Mouse (Mus musculus): Measurements from ENCODE around the gene Clcn1. TPM values are rescaled to one million over a fixed set of nuclear protein-coding genes. Genes with fewer than 3 reads are reported as not detected.

The Clcn1 gene
- total RNA-seq, 2 experiments from 2014 or later = 2.4 to 6.2 TPM

DNA sequence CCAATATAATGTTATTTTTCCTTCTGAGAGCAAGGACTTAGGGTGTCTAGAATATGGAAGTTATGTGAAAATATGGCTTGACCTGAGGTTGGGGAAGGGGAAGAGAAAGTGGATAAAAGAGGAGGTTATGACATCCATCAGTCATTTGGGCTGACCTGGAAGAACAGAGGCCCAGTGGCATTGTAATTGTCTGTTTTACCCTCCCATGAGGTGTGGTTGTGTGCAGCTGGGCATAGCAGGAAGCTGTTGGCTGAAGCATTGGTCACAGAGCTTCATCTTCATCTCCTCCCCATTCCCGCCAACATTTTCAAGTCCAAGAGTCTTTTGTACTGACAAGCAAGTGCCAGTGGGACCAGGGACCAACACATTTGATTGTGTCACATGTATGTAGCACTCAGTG, 57.8 kb downstream of the Clcn1 start:
- DNase-seq (ENCODE audit: low spot score in 2 of 2) = no peak
- intact Hi-C loops (cut with DNase I) = no loop called here

DNA sequence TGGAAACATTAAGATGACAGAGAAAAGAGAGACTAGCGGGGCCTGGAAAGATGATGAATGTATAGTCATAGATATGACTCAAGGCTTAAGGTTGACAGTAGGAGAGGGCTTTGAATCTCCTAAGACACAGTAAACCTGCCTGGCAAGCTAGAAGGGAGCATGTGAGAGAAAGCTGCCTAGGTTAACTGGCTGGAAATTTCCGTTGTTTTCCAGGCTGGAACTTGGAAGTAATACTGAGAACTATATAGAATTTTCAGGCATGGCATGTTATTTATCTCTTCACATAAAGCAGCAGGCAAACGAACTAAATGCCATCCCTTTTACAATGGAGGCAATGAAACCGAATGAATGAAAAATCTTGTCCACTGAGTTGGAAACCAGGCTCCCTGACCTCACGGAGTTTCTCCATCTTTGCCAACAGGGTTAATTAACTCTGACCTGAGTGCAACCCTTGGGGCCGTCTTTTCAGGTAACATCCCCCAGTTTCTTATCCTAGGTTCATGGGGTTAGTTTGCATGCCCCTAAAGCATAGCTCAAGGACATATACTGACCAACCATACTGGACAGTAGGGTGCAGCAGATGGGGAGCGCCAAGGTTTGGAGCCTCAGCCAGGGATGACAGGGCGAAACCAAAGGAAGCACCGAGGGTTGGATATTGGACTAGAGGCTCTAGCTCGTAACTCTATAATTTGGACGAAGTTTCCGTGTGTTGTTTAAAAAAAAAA, 62.0 kb downstream of the Clcn1 start:
- no peak for DNase-seq (ENCODE audit: low spot score in 2 of 2)
- intact Hi-C loops (cut with DNase I) = loop anchor here (1.0 to 2.0 kb wide), 3 partner anchors 24 to 31 kb away; partner anchors contain the start of genes Epha1 and Fam131b

DNA sequence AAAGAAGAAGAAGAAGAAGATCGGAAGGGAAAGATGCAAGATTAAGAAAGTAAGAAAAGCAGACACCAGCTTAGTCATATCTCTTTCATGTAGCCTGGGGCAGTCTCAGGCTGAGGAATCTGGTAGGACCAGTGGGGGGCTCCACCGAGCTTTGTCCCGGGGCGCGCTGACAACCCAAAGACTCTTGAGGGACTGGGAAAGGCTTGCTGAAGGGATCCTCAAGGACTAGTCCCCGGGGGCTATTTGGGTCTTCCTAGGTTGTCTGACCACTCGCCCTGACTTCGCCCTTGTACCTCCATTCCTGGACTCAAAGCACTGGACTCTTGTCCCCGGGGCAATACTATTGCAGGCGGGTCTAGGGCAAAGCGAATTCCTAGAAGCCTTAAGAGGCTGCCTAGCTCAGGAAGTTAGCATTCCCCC, 62.5 kb downstream of the Clcn1 start:
- DNase-seq (ENCODE audit: low spot score in 2 of 2) = peak; percentile 57 to 74
- intact Hi-C loops (cut with DNase I) = loop anchor here (1.0 to 2.0 kb wide), 3 partner anchors 24 to 30 kb away; partner anchors contain the start of genes Epha1 and Fam131b

GRCm38 (mm10) chr6:42349426-42350020, 63.0 kb downstream of the Clcn1 start, which contains the start of gene Zyx:
Zyx (plus strand) TSS chr6:42349630.
- DNase-seq (ENCODE audit: low spot score in 2 of 2) = peak; percentile 82 to 83
- intact Hi-C loops (cut with DNase I) = loop anchor here (1.0 to 2.0 kb wide), 3 partner anchors 23 to 30 kb away; partner anchors contain the start of genes Epha1 and Fam131b

DNA sequence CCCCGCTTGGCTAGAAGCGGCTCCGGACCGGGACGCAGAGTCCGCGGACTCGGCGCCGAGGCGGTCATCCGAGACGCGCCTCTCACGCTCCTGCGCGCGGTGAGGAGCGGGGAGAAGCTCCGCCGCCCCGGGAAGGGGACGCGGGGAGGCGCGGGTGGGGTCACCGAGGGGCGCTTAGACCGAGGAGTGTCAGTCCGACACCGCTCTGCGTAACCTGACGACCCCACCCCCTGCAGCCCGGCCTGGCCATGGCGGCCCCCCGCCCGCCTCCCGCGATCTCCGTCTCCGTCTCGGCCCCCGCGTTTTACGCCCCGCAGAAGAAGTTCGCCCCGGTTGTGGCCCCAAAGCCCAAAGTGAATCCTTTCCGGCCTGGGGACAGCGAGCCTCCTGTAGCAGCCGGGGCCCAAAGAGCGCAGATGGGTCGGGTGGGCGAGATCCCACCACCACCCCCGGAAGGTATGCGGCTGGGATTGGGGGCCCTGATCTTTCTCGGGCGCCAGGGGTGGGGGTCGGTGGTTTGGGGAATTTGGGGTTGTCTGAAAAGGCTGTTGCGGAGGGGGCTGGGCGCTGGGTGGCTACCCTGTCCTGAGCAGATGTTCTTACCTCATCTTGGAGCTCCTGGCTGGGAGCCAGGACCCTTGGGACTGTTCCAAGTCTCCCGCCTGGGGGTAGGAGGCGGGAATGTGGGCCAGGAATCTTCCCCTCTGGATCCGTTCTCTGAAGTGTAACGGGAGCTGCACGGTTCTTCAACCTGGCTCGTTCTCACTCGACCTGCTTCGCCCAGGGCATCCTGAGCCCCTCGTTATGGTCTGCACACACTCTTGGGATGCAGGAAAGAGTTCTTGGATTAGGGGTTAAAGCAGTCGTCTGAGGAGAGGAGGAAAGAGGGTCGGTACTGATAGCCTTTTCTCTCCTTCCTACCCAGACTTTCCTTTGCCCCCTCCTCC, 63.8 kb downstream of the Clcn1 start:
- DNase-seq (ENCODE audit: low spot score in 2 of 2) = peak; percentile 69 to 70
- intact Hi-C loops (cut with DNase I) = no loop called here

GRCm38 (mm10) chr6:42350968-42351775, 64.7 kb downstream of the Clcn1 start:
- no peak for DNase-seq (ENCODE audit: low spot score in 2 of 2)
- intact Hi-C loops (cut with DNase I) = no loop called here

DNA sequence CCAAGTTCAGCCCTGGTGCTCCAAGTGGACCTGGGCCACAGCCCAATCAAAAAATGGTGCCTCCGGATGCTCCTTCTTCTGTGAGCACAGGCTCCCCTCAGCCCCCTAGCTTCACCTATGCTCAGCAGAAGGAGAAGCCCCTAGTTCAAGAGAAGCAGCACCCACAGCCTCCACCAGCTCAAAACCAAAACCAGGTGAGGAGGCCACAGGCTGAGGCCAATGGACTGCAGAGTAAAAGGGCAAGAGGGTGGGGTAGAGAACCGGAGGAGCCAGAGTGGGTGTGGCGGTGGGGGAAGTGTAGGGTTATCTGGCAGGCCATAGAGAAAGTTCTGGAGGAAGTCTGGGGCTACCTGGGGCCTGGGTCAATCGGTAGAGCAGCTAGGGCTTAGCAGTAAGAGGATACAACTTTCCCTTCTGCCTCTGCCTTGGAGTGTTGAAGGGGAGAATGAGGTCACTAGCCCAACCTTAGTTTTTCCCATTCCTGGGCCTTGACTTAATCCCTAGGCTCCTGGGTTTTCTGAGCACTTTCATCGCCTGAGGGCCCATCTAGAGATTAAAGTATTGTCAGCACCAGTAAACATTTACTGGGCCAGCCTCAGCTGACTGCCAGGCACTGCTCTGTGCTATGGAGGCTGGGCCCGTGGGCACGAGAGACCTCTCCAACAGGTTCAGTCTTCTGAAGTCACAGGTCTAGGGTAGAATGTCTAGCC, 65.4 kb downstream of the Clcn1 start:
- intact Hi-C loops (cut with DNase I) = no loop called here
- DNase-seq (ENCODE audit: low spot score in 2 of 2) = no peak

GRCm38 (mm10) chr6:42352486-42352846, 66.0 kb downstream of the Clcn1 start:
- intact Hi-C loops (cut with DNase I) = no loop called here
- no peak for DNase-seq (ENCODE audit: low spot score in 2 of 2)

DNA sequence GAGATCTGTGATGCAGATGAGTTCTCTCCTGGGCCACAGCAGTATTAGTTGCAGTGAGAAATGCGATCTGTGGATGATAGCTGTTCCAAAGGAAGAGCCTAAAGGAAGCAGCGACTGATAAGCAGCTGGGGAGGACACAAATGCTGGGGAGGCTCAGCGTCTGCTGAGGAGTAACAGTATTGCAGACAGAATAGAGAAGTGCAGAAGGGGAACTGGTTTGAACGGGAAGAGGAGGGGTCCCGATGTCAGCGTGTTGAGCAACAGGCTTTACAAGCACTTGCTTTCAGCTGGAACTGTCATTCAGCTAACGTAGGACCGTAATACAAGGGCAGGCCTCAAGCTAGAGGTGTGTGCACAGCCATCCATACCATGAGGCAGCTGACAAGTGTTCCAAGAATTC, 66.7 kb downstream of the Clcn1 start:
- intact Hi-C loops (cut with DNase I) = no loop called here
- DNase-seq (ENCODE audit: low spot score in 2 of 2) = no peak

DNA sequence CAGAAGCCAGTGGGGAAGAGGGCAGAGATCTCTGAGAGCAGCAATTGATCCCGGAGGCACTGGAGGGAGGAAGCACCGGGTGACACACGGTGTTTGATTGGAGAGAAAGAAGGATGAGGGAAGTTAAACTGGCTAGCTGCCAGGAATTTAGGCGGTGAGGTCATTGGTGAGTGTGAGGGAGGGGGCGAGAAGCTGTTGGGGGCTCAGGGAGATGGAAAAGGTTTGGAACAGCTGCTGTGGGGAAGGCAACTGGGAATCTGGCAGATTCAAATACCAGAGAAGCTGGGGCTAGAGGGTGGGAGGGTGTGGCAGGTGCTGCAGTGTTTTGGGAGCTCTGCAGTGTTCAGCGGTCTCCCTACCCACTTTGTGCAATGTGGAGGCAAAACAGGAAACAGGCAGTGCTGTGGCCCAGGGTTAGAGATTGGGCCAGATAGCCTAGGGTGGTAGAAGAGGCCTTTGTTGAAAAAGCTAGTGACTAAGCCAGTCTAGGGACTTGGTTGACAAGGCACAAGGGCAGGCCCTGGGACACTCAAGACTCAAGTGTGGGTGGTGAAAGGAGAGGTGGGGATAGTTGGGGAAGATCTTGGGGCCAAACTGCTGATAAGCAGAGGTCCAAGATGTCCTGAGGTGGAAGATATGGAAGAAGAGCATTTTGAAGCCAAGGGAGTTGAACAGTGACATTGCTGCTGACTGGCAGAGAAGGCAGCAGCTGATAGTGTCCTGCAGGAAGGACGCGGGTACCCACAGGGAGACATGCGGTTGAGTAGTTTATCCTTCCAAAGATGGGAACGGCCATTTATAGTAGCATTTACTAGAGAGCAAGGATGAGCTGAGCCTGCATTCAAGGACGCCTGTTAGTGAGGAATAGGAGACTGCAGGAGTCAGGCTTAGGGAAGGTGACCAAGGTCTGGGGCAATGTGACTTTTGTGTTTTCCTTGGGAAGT, 67.9 kb downstream of the Clcn1 start:
- intact Hi-C loops (cut with DNase I) = no loop called here
- no peak for DNase-seq (ENCODE audit: low spot score in 2 of 2)

DNA sequence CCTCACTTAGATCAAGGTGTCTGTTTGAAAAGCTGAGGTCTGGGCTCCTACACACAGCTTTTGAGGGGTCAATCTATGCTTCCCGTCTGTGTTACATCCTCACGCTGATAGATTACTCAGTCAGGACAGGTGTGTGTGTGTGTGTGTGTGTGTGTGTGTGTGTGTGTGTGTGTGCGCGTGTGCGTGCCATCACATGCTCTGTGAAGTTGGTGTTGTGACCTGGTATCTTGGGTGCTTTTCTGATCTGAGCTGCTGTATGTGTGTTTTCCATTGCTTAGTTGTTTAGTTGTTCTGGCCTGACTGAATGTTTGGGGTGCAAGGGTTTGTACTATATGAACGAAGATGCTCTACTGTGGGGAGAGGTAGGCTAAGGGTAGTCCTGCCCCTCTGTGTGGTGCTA, 68.9 kb downstream of the Clcn1 start:
- intact Hi-C loops (cut with DNase I) = no loop called here
- DNase-seq (ENCODE audit: low spot score in 2 of 2) = no peak

GRCm38 (mm10) chr6:42355794-42356600, 69.5 kb downstream of the Clcn1 start:
- no peak for DNase-seq (ENCODE audit: low spot score in 2 of 2)
- intact Hi-C loops (cut with DNase I) = no loop called here

DNA sequence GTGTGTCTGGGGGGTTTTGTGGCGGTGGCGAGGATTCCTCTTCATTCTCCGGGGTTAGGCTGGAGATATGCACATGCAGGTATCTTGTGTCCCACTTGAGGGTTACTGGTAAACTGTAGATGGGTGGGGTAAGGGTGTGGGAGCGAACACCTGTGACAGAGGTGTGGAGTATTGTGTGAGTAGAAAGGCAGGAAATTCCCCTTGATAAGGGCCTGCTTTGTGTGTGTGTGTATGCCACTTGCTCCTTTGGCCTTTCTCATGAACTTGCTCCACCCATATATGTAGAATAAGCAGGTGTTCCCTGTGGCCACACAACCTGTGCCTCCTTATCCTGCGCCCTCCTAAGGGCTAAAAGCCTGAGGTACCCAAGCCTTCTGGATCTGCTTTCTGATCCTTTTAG, 70.4 kb downstream of the Clcn1 start:
- intact Hi-C loops (cut with DNase I) = no loop called here

DNA sequence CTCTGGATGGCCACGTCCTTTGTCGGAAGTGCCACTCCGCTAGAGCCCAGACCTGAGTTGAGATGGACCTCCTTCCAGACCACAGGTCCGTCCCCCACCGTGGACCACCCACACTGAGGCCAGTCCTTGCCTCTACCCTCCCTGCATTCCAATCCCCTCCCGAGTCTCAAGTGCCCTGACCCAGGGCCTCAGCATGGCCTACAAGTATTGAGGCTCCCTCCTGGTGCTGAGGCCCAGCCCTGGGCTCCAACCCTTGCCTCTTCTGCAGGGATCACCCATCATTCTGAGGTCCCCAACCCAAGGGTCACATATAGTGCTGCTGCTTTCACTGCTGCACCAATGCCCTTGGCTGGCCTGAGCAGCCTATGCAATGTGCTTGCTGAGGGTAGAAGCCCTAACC, 71.4 kb downstream of the Clcn1 start:
- DNase-seq (ENCODE audit: low spot score in 2 of 2) = no peak
- intact Hi-C loops (cut with DNase I) = no loop called here

More for the DNA sequence above, 70.4 kb downstream of the Clcn1 start:
- no peak for DNase-seq (ENCODE audit: low spot score in 2 of 2)

GRCm38 (mm10) chr6:42358901-42359300, 72.4 kb downstream of the Clcn1 start:
- no peak for DNase-seq (ENCODE audit: low spot score in 2 of 2)
- intact Hi-C loops (cut with DNase I) = no loop called here

DNA sequence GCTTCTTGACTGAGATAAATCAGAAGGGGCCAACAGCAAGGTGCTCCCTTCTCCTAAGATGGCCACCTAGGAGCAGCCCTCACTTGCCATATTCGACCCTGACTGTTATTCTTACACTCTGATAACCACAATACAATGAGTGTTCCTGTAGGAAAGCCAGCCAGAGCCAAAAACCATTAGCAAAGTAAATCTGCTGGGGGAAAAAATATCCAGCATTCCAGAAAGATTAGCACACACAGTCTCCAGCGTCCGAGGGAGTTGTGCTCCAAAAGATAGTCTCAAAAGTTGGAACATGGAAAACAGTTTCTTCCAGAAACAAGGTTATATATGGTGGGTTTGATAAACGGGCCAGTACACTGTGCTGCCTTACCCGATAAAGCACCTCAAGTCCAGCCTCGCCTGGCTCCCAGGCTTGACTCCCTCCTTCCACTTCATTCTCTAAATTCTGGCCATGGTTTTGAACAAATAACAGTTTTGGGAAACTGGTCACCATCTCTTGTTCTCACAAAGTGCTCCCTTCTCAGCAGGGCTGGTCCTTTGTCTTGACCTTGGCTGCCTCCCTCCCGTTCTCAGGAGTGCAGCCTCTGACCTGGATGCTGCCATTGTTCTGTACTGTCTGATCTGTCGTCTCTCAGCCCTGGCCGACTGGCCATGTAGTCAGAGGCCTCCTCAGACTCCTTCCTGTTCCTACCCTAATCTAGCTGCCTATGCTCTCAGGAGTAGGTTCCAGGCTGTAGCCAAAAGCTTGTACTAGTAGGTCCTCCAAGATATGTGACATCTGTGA, 73.1 kb downstream of the Clcn1 start:
- no peak for DNase-seq (ENCODE audit: low spot score in 2 of 2)
- intact Hi-C loops (cut with DNase I) = no loop called here

Data from left cerebral cortex, postnatal 36 days (tissue).